Mouse (Mus musculus) hindbrain, embryonic 14.5 days (tissue): ENCODE data around the gene Mcts2. TPM values are rescaled to one million over a fixed set of nuclear protein-coding genes. Genes with fewer than 3 reads are reported as not detected.

Experiments
- ATAC-seq: fragments of 200-750 bp; cut with Nextera tagmentation; 2 replicates; pipeline ENCODE4 v1.8.0; 2017; ENCODE audit warnings: moderate number of reproducible peaks, mild to moderate bottlenecking, moderate TSS enrichment, moderate library complexity; ENCODE audit not compliant: low FRiP score
- DNase-seq: peaks from one replicate; pipeline ENCODE4 v3.0.0-alpha.2; 2015; ENCODE audit warnings: low spot score
- H3K27ac ChIP-seq: fragments of 300-500 bp; sonication (generic); 2 replicates; pipeline ENCODE4 v1.5.1; 2014; ENCODE audit warnings: mild to moderate bottlenecking, moderate library complexity
- H3K27me3 ChIP-seq: fragments of 300-500 bp; sonication (generic); 2 replicates; pipeline ENCODE4 v1.6.1; 2014; ENCODE audit warnings: mild to moderate bottlenecking, low read length, mixed read lengths; ENCODE audit not compliant: control insufficient read depth, insufficient read depth
- H3K36me3 ChIP-seq: fragments of 300-500 bp; sonication (generic); replicated peaks from 2 replicates; pipeline ENCODE4 v1.6.1; 2014; ENCODE audit not compliant: control insufficient read depth, insufficient read depth
- H3K4me1 ChIP-seq: fragments of 300-500 bp; sonication (generic); replicated peaks from 2 replicates; pipeline ENCODE4 v1.6.1; 2014; ENCODE audit warnings: antibody characterized with exemption, low read length, mixed read lengths; ENCODE audit not compliant: control insufficient read depth, insufficient read depth
- H3K4me2 ChIP-seq: fragments of 300-500 bp; sonication (generic); replicated peaks from 2 replicates; pipeline ENCODE4 v1.6.1; 2014; ENCODE audit warnings: mild to moderate bottlenecking, moderate library complexity
- H3K4me3 ChIP-seq: fragments of 300-500 bp; sonication (generic); replicated peaks from 2 replicates; pipeline ENCODE4 v1.5.1; 2014; ENCODE audit warnings: mild to moderate bottlenecking, low read length
- H3K9ac ChIP-seq: fragments of 300-500 bp; sonication (generic); 2 replicates; pipeline ENCODE4 v1.6.1; 2014
- H3K9me3 ChIP-seq: fragments of 300-500 bp; sonication (generic); 2 replicates; pipeline ENCODE4 v1.6.1; 2016; ENCODE audit warnings: low read length; ENCODE audit not compliant: control insufficient read depth
- WGBS: fragments of 180-500 bp; shearing (Covaris S2); extraction: QIAGEN DNeasy Blood & Tissue Kit; methylation state at CpG from one replicate; pipeline ENCODE4 v1.1.7; 2014; 5-methylcytosine and 5-hydroxymethylcytosine counted together
- polyA plus RNA-seq: library from polyadenylated mRNA; unstranded; fragments of >200 nt; fragmentation: Nextera tagmentation; extraction: Ambion mirVana; gene quantifications from 2 replicates; pipeline ENCODE4 v1.2.1, GENCODE M21; 2014

Gene Mcts2
- polyA plus RNA-seq, 1 experiment from 2014 or later = 41.9 TPM

DNA sequence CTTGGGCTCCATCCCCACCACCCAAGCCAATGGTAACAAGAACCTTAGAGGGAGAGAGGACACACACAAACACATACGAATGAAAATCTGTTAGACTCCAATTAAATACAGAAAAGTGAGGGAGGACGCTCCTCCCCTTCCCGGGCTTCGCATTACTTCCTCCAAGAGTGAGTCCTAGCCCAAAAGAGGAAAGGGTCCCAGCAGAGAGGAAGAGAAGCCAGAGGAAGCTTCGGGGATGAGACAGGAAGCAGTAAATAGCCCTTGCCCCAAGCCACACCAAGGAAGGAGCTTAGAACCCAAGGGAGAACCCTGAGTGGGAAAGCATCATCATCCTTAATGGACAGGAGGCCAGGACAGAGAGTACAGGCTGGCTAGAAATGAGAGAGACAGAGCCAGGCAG lies 22.2 kb downstream of the Mcts2 start:
- Histone ChIP-seq H3K27me3 (no peaks in the 10 kb centered on the region), H3K9me3 (no peaks in the 10 kb centered on the region), H3K4me2 (no peak overlapping the region), H3K27ac (no peak overlapping the region), H3K36me3 (peaks cover 20% of the 10 kb centered on the region), H3K9ac (no peak overlapping the region), H3K4me1 (peaks cover 20% of the 10 kb centered on the region), H3K4me3 (no peak overlapping the region)
- 86% methylated on average over 5 of the region's 5 CpGs for WGBS
- ATAC-seq (no peak), DNase-seq (no peak)

DNA sequence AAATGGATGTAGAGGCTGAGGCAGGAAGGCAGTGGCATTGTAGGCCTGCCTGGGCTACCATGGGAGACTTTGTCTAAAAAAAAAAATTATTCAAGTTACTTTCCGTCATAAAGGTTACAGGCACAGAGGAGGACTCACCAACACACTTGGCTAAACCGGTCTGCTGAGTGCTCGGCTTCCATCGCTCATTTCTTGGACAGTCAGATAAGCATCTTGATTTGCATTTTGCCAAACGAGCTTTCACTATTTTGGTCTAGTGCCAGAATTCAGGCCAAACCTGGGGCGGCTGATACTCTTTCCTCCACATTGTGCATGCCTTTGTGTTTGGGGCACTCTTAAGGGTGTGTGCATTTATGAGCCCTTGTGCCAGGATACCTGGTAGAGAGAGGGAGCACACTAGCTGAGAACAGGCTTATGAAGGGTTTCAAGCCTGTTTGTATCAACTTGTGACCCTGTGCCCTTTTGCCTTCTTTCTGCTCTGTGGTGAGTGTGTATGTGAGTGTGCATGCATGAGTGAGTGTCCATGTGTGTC lies 29.5 kb downstream of the Mcts2 start:
- Histone ChIP-seq H3K27ac (peak overlapping the region; percentile 4; the same call in 1 of the 2 replicates), H3K4me3 (no peak overlapping the region), H3K9me3 (no peaks in the 10 kb centered on the region), H3K9ac (no peak overlapping the region), H3K36me3 (no peaks in the 10 kb centered on the region), H3K27me3 (no peaks in the 10 kb centered on the region), H3K4me1 (0 out of 2 replicates have a peak, but pooled peaks cover 10% of the 10 kb centered on the region), H3K4me2 (no peak overlapping the region)
- WGBS = 53% methylated on average over 6 of the region's 6 CpGs
- DNase-seq (no peak), ATAC-seq (no peak)

DNA sequence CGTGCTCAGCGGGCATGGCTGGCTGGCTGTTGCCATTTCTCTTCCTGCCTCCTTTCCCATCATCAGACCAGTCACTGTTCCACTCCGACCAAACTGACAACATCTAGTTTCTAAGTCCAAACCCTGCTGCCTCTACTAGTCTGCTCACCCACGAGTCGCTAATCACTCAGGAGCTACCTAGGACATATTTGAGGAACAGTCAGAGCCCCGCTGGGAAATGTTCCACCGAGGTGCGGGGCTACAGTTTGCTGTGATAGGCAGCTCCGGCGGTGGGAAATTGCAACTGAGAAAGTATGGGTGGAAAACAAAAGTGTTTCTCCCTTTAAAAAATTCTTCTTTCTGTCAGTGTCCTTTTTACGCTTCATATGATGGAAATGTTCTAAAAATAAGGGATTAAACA lies 30.8 kb downstream of the Mcts2 start:
- DNase-seq (no peak), ATAC-seq (no peak)

DNA sequence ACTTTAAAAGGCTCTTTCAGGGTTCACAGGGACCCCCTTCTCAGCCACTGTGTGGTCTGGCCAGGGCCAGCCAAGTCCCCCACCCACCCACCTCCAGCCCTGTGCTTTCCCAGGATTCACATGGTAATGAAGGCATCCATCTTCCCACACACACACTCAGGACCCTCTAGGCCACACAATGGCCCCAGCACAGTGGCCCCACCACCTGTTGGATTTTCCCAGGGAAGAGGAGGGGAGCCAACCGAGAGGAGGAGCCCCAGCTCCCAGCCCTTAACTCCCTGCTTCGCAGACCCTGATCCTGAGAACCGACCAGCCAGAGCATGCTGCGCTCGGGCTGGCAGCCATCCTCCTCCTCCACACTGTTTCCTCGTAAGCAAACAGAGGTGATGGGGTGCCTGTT lies 31.2 kb downstream of the Mcts2 start:
- Histone ChIP-seq H3K4me3 (no peak overlapping the region), H3K9me3 (no peaks in the 10 kb centered on the region), H3K27me3 (no peaks in the 10 kb centered on the region), H3K4me2 (no peak overlapping the region; the same call in 1 of the 2 replicates), H3K36me3 (no peaks in the 10 kb centered on the region), H3K27ac (peak overlapping the region; percentile 67), H3K9ac (no peak overlapping the region), H3K4me1 (0 out of 2 replicates have a peak, but pooled peaks cover 10% of the 10 kb centered on the region)
- 10% methylated on average over 6 of the region's 6 CpGs for WGBS
- peak; percentile 88 for ATAC-seq
- DNase-seq = no peak

More for the DNA sequence above, 30.8 kb downstream of the Mcts2 start:
- no peak overlapping the region for H3K4me3 ChIP-seq
- H3K4me1 ChIP-seq = 0 out of 2 replicates have a peak, but pooled peaks cover 10% of the 10 kb centered on the region
- H3K9me3 ChIP-seq = no peaks in the 10 kb centered on the region
- WGBS = 28% methylated on average over 11 of the region's 11 CpGs
- H3K4me2 ChIP-seq = no peak overlapping the region; the same call in 1 of the 2 replicates
- H3K27ac ChIP-seq = peak overlapping the region; percentile 67
- no peaks in the 10 kb centered on the region for H3K36me3 ChIP-seq
- H3K27me3 ChIP-seq = no peaks in the 10 kb centered on the region
- no peak overlapping the region for H3K9ac ChIP-seq

DNA sequence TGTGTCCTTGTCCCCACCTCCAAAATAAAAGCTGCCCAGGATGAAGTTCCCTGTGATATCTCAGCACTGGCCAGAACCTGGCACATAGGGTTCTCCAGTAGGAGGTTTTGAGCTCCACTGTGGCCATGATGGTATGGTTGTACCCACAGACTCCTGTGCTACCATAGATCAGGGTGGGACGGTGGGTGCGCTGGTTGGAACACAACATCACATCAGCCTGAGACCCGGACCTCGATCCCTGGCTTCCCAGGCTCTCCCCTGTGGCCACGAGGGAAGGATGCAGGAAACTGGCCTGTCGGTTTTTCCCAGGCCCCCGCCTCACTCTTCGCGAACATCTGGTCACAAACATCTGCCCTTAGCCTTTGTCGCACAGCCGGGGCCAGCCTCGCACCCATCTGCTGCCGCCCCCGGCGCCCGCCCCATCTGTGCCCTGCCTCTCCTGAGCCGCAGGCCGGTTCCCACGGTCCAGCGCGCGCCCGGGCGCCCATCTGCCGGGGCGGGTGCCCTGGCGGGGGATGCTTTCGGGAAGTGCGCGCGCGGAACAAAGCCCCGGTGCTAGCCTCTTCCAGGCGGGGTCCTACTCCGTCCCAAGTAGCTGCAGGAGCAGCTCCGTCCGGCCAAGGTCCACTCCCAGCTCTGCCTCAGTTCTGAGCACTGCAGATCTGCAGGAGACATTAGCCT lies 37.0 kb downstream of the Mcts2 start:
- no peak overlapping the region for H3K27ac ChIP-seq
- 2% methylated on average over 37 of the region's 37 CpGs for WGBS
- peaks cover 14% of the 10 kb centered on the region for H3K4me1 ChIP-seq

DNA sequence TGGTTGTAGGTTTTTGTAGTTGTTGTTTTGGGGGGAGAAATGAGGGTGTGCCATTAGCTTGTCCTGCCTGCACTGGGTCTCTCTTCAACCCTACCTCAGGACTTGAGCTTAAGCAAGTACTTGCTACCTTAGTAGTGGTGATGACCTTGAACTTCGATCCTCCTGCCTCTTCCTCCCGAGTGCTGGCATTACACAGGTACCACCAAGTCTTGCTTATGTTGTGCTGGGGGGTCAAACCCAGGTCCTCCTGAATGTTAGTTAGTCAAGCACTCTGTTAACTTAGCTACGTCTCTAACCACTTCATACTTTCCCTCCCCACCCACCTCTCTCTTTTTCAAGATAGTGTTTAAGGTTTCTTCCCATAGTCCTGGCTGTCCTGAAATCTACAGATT lies 37.5 kb downstream of the Mcts2 start:
- H3K4me1 ChIP-seq = peaks cover 11% of the 10 kb centered on the region
- ATAC-seq (no peak), DNase-seq (no peak)
- no peaks in the 10 kb centered on the region for H3K36me3 ChIP-seq
- H3K4me3 ChIP-seq = peak overlapping the region; percentile 24; the same call in 1 of the 2 replicates
- H3K9me3 ChIP-seq = no peaks in the 10 kb centered on the region
- H3K27me3 ChIP-seq = no peaks in the 10 kb centered on the region
- H3K9ac ChIP-seq = no peak overlapping the region; the same call in 1 of the 2 replicates
- H3K4me2 ChIP-seq = peak overlapping the region; percentile 59
- WGBS = 67% methylated on average over 3 of the region's 3 CpGs
- H3K27ac ChIP-seq = no peak overlapping the region

More for the DNA sequence above, 37.0 kb downstream of the Mcts2 start:
- DNase-seq = no peak
- peak; percentile 77 for ATAC-seq
- Histone ChIP-seq H3K9me3 (no peaks in the 10 kb centered on the region), H3K4me3 (peak overlapping the region; percentile 24), H3K36me3 (no peaks in the 10 kb centered on the region), H3K9ac (peak overlapping the region; percentile 46), H3K4me2 (peak overlapping the region; percentile 59), H3K27me3 (no peaks in the 10 kb centered on the region)

DNA sequence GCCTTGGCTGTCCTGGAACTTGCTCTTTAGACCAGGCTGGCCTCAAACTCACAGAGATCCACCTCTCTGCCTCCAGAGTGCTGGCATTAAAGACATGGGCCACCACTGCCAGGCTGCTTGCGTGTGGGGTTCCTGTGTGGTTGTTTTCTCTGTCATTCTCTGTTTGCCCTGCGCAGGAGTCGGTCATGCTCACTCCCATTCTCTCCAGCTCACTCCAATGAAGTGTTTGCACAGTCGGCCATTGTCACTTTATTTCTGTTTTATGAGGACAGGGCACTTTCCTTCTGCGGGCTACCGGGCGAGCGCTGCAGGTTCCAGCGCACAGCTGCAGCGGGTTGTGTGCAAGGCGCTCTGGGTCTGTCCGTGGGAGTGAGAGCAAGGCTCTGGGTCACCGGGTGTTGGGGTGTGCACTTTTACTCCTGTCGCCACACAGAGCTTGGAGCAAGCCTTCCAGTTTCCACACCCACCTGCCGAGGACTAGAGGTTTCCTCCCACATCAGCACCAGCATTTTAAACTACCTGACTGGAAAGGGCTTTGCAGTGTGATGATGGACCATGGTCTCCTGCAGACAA lies 38.4 kb downstream of the Mcts2 start:
- H3K36me3 ChIP-seq = no peaks in the 10 kb centered on the region
- 58% methylated on average over 15 of the region's 15 CpGs for WGBS
- ATAC-seq (no peak), DNase-seq (no peak)
- no peak overlapping the region for H3K9ac ChIP-seq
- no peaks in the 10 kb centered on the region for H3K27me3 ChIP-seq
- H3K27ac ChIP-seq = no peak overlapping the region
- H3K4me1 ChIP-seq = peaks cover 15% of the 10 kb centered on the region
- no peak overlapping the region for H3K4me3 ChIP-seq
- H3K4me2 ChIP-seq = no peak overlapping the region
- no peaks in the 10 kb centered on the region for H3K9me3 ChIP-seq

DNA sequence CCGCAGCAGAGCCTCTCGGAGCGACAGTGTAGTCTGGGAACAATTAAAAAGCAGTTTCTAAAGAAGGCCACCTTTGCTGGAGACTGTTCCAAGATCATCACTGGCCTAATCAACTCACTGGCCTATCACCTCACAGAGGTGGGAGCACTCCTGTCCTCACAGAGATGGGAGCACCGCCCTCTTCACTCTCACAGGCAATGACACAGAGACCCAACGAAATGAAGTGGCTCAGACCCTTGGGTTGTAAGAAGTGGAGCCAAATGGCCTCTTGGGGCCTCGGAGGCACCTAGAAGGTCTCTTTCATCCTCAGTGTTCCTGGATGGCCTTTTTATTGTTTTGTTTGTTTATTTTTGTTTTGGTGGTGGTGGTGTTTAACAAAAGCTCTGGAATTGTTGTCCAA lies 39.4 kb downstream of the Mcts2 start:
- Histone ChIP-seq H3K9ac (no peak overlapping the region), H3K4me1 (peaks cover 15% of the 10 kb centered on the region), H3K4me3 (no peak overlapping the region), H3K9me3 (no peaks in the 10 kb centered on the region), H3K27ac (no peak overlapping the region), H3K27me3 (no peaks in the 10 kb centered on the region), H3K36me3 (no peaks in the 10 kb centered on the region), H3K4me2 (no peak overlapping the region)
- whole genome bisulfite sequencing = 95% methylated on average over 6 of the region's 6 CpGs
- DNase-seq (no peak), ATAC-seq (no peak)

DNA sequence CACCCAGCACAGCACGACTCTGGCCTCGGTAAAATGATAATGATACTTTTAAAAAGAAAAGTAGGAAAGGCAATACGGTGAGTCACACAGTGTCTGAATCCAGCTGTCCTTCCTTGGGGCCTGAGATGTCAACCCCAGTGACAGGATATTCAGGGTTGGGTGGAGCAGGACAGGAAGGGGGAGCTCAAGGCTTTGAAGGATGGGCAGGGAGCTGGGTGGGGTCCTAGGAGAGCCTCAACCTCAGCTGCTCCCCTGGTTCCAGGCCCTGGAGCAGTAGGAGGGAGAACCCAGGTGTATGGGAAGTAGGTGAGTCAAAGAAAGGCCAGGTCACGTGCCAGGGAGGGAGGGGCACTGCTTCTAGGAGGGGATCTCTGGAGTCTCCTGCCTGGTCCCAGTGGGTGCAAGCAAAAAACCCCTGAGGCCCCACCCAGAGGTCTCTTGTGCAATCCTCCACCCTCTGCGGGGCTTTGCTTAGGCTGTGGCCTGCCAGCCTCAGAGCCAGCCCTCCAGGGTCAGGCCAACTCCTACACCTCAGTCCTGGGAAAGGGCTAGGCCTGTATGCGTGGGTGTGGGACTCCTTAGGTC lies 40.0 kb downstream of the Mcts2 start:
- no peak overlapping the region for H3K9ac ChIP-seq
- no peak overlapping the region for H3K4me3 ChIP-seq
- H3K4me1 ChIP-seq = peaks cover 15% of the 10 kb centered on the region
- H3K36me3 ChIP-seq = no peaks in the 10 kb centered on the region
- DNase-seq = no peak
- WGBS = 69% methylated on average over 5 of the region's 6 CpGs
- no peak overlapping the region for H3K27ac ChIP-seq
- H3K4me2 ChIP-seq = no peak overlapping the region
- no peaks in the 10 kb centered on the region for H3K9me3 ChIP-seq
- ATAC-seq = no peak
- H3K27me3 ChIP-seq = no peaks in the 10 kb centered on the region
